Comparison of ENCODE assay signal across 19 mouse cellular contexts in genomic region chr19:57036860-57037259, GRCm38 (mm10). TPM values are rescaled to one million over a fixed set of nuclear protein-coding genes. Genes with fewer than 3 reads are reported as not detected.
A peak's percentile ranks its signal among the peaks of the same experiment; 100 is the strongest.
DNase-seq lines count a peak whose midpoint lies in the region; ATAC-seq and TF ChIP-seq lines count a peak whose summit lies in the region.
"Had no signal": no experiment of that assay in that cellular context is flagged by ENCODE, and none has a peak within 500 bp of the region (broad histone marks: within the 10 kb centered on the region; RNA-seq: fewer than 3 reads in every experiment).

No protein-coding gene starts in this region.

- peak; percentile 67 for DNase-seq in gastrocnemius, adult 2 months
- no peak for DNase-seq in gastrocnemius, postnatal 4 days (ENCODE audit: low spot score in 2 of 2)
- DNase-seq in heart, adult 11 months: peak; percentile 89
- no peak for DNase-seq in heart, adult 8-10 months (ENCODE audit: low spot score)
- no peak for DNase-seq in layer of hippocampus, adult 11-12 months (ENCODE audit: low spot score)
- DNase-seq: adrenal gland, adult 8-10 months; adrenal gland, postnatal 14 days; adrenal gland, postnatal 36 days; cerebellum, adult 11-12 months; cerebellum, adult 2 months; cerebellum, adult 9-10 months; cerebellum, postnatal 10 days; cerebellum, postnatal 25 days had no signal

- TF ChIP-seq CTCF in gastrocnemius, adult 2 months (IDR thresholded peaks at IDR 0.05): no peak

- peak; percentile 25 for ATAC-seq in activated CD4-positive, CD25-positive, alpha-beta regulatory T cell, adult 4 months
- ATAC-seq: forebrain, embryonic 13.5 days; forebrain, embryonic 15.5 days had no signal

- intact Hi-C loops in gastrocnemius, adult 2 months (cut with DNase I): no loop called here

- 0 out of 2 replicates have a peak overlapping the region, but pooled peaks have one; percentile 1 for H3K4me3 ChIP-seq in gastrocnemius, adult 2 months
- H3K4me3 ChIP-seq: embryonic facial prominence, embryonic 10.5 days; embryonic facial prominence, embryonic 12.5 days; forebrain, embryonic 13.5 days; forebrain, embryonic 15.5 days had no signal

- H3K27ac ChIP-seq in gastrocnemius, adult 2 months: peak overlapping the region; percentile 73
- H3K27ac ChIP-seq: embryonic facial prominence, embryonic 10.5 days; embryonic facial prominence, embryonic 12.5 days; forebrain, embryonic 13.5 days; forebrain, embryonic 15.5 days had no signal

RNA-seq across cellular contexts. Expression of gene Afap1l2, which starts 28.8 kb away (rescaled TPM):
- 1 to 10 TPM; 1.6 TPM for total RNA-seq in gastrocnemius, adult 2 months (2021)
- 10 to 100 TPM; 29.4 to 34.7 TPM for total RNA-seq in gastrocnemius, postnatal 4 days (2021)
- 1 to 10 TPM; 2.8 to 4.4 (median 3.5) TPM for total RNA-seq in heart, adult 8-10 months (2022)
- polyA plus RNA-seq in activated CD4-positive, CD25-positive, alpha-beta regulatory T cell, adult 4 months (2017; shearing (Covaris generic)): not detected
- total RNA-seq: MEL had no signal

Comparison
In these comparisons a context has a peak if more than half of its experiments do, and no peak if none do; other contexts are left out.
1. DNase-seq: peak in gastrocnemius, adult 2 months (single experiment) and heart, adult 11 months (single experiment); none in gastrocnemius, postnatal 4 days (0 of 2), heart, adult 8-10 months (single experiment) and layer of hippocampus, adult 11-12 months (single experiment).
2. RNA of gene Afap1l2, which starts 28.8 kb away (total RNA-seq): 29.4 to 34.7 TPM in gastrocnemius, postnatal 4 days; 2.8 to 4.4 TPM in heart, adult 8-10 months and 1.6 TPM in gastrocnemius, adult 2 months; every median in the first group is over 4 times any median in the second.